Mouse (Mus musculus): ENCODE data around the gene Rai1. TPM values are rescaled to one million over a fixed set of nuclear protein-coding genes. Genes with fewer than 3 reads are reported as not detected.

Rai1 gene
- polyA plus RNA-seq, 1 experiment from 2014 or later, result 22.9 TPM

GRCm38 (mm10) chr11:60176182-60176974 is 71.6 kb downstream of the Rai1 start:
- Histone ChIP-seq H3K9me3 (ENCODE audit: control insufficient read depth, low read length) (no peaks in the 10 kb centered on the region), H3K36me3 (ENCODE audit: control insufficient read depth, insufficient read depth, low read length) (no peaks in the 10 kb centered on the region), H3K4me2 (ENCODE audit: low read depth, low read length) (peak overlapping the region; percentile 100), H3K27ac (ENCODE audit: low read length) (peak overlapping the region; percentile 89), H3K4me3 (ENCODE audit: low read length) (peak overlapping the region; percentile 67), H3K27me3 (ENCODE audit: control insufficient read depth, insufficient read depth, low read depth, low read length) (no peaks in the 10 kb centered on the region), H3K4me1 (replicated peaks; ENCODE audit: control insufficient read depth, insufficient read depth, low read length) (peaks cover 78% of the 10 kb centered on the region), H3K9ac (ENCODE audit: low read length) (peak overlapping the region; percentile 71)
- ATAC-seq (ENCODE audit: low read depth), result peak; percentile 48
- WGBS, result under 1% methylated on average over 68 of the region's 71 CpGs

- Histone ChIP-seq H3K27me3 (ENCODE audit: control insufficient read depth, insufficient read depth, low read depth, low read length) (no peaks in the 10 kb centered on the region), H3K36me3 (ENCODE audit: control insufficient read depth, insufficient read depth, low read length) (no peaks in the 10 kb centered on the region), H3K4me2 (ENCODE audit: low read depth, low read length) (peak overlapping the region; percentile 100), H3K27ac (ENCODE audit: low read length) (peak overlapping the region; percentile 89), H3K4me1 (replicated peaks; ENCODE audit: control insufficient read depth, insufficient read depth, low read length) (peaks cover 80% of the 10 kb centered on the region), H3K9ac (ENCODE audit: low read length) (peak overlapping the region; percentile 71), H3K9me3 (ENCODE audit: control insufficient read depth, low read length) (no peaks in the 10 kb centered on the region), H3K4me3 (ENCODE audit: low read length) (peak overlapping the region; percentile 67)
- ATAC-seq (ENCODE audit: low read depth), result peak; percentile 1; the same call in 1 of the 2 replicates
- 2% methylated on average over 42 of the region's 42 CpGs for whole genome bisulfite sequencing
Observed at GRCm38 (mm10) chr11:60176975-60177657, 72.3 kb downstream of the Rai1 start.

- 28% methylated on average over 6 of the region's 6 CpGs for WGBS
- no peak for ATAC-seq (ENCODE audit: low read depth)
- Histone ChIP-seq H3K27ac (ENCODE audit: low read length) (peak overlapping the region; percentile 89), H3K9ac (ENCODE audit: low read length) (0 out of 2 replicates have a peak overlapping the region, but pooled peaks have one; percentile 6), H3K9me3 (ENCODE audit: control insufficient read depth, low read length) (no peaks in the 10 kb centered on the region), H3K4me2 (ENCODE audit: low read depth, low read length) (no peak overlapping the region), H3K36me3 (ENCODE audit: control insufficient read depth, insufficient read depth, low read length) (no peaks in the 10 kb centered on the region), H3K4me3 (ENCODE audit: low read length) (no peak overlapping the region), H3K27me3 (ENCODE audit: control insufficient read depth, insufficient read depth, low read depth, low read length) (no peaks in the 10 kb centered on the region), H3K4me1 (replicated peaks; ENCODE audit: control insufficient read depth, insufficient read depth, low read length) (peaks cover 79% of the 10 kb centered on the region)
Observed at GRCm38 (mm10) chr11:60178005-60178404, 73.2 kb downstream of the Rai1 start.

GRCm38 (mm10) chr11:60178506-60178905 is 73.7 kb downstream of the Rai1 start:
- H3K27me3 ChIP-seq (ENCODE audit: control insufficient read depth, insufficient read depth, low read depth, low read length), result no peaks in the 10 kb centered on the region
- no peaks in the 10 kb centered on the region for H3K9me3 ChIP-seq (ENCODE audit: control insufficient read depth, low read length)
- H3K4me1 ChIP-seq (replicated peaks; ENCODE audit: control insufficient read depth, insufficient read depth, low read length), result peaks cover 78% of the 10 kb centered on the region
- ATAC-seq (ENCODE audit: low read depth), result peak; percentile 27; the same call in 1 of the 2 replicates
- H3K9ac ChIP-seq (ENCODE audit: low read length), result no peak overlapping the region
- peak overlapping the region; percentile 89 for H3K27ac ChIP-seq (ENCODE audit: low read length)
- H3K4me2 ChIP-seq (ENCODE audit: low read depth, low read length), result no peak overlapping the region
- H3K36me3 ChIP-seq (ENCODE audit: control insufficient read depth, insufficient read depth, low read length), result no peaks in the 10 kb centered on the region
- no peak overlapping the region for H3K4me3 ChIP-seq (ENCODE audit: low read length)

GRCm38 (mm10) chr11:60182116-60182670 is 77.4 kb downstream of the Rai1 start:
- H3K9ac ChIP-seq (ENCODE audit: low read length), result no peak overlapping the region
- no peak overlapping the region for H3K4me3 ChIP-seq (ENCODE audit: low read length)
- no peak for ATAC-seq (ENCODE audit: low read depth)
- no peaks in the 10 kb centered on the region for H3K9me3 ChIP-seq (ENCODE audit: control insufficient read depth, low read length)
- peaks cover 75% of the 10 kb centered on the region for H3K4me1 ChIP-seq (replicated peaks; ENCODE audit: control insufficient read depth, insufficient read depth, low read length)
- WGBS, result 73% methylated on average over 12 of the region's 12 CpGs
- H3K4me2 ChIP-seq (ENCODE audit: low read depth, low read length), result no peak overlapping the region
- no peaks in the 10 kb centered on the region for H3K27me3 ChIP-seq (ENCODE audit: control insufficient read depth, insufficient read depth, low read depth, low read length)
- no peak overlapping the region for H3K27ac ChIP-seq (ENCODE audit: low read length)
- peaks cover 14% of the 10 kb centered on the region for H3K36me3 ChIP-seq (ENCODE audit: control insufficient read depth, insufficient read depth, low read length)

GRCm38 (mm10) chr11:60182741-60183140 is 77.9 kb downstream of the Rai1 start:
- WGBS, result 58% methylated on average over 2 of the region's 2 CpGs
- Histone ChIP-seq H3K4me3 (ENCODE audit: low read length) (no peak overlapping the region), H3K36me3 (ENCODE audit: control insufficient read depth, insufficient read depth, low read length) (peaks cover 20% of the 10 kb centered on the region), H3K9me3 (ENCODE audit: control insufficient read depth, low read length) (no peaks in the 10 kb centered on the region), H3K27me3 (ENCODE audit: control insufficient read depth, insufficient read depth, low read depth, low read length) (no peaks in the 10 kb centered on the region), H3K9ac (ENCODE audit: low read length) (no peak overlapping the region), H3K4me1 (replicated peaks; ENCODE audit: control insufficient read depth, insufficient read depth, low read length) (peaks cover 70% of the 10 kb centered on the region), H3K4me2 (ENCODE audit: low read depth, low read length) (no peak overlapping the region), H3K27ac (ENCODE audit: low read length) (no peak overlapping the region)
- ATAC-seq (ENCODE audit: low read depth), result no peak

GRCm38 (mm10) chr11:60184346-60185325 is 79.8 kb downstream of the Rai1 start:
- Histone ChIP-seq H3K27ac (ENCODE audit: low read length) (no peak overlapping the region), H3K4me1 (replicated peaks; ENCODE audit: control insufficient read depth, insufficient read depth, low read length) (peaks cover 55% of the 10 kb centered on the region), H3K9me3 (ENCODE audit: control insufficient read depth, low read length) (no peaks in the 10 kb centered on the region), H3K27me3 (ENCODE audit: control insufficient read depth, insufficient read depth, low read depth, low read length) (no peaks in the 10 kb centered on the region), H3K36me3 (ENCODE audit: control insufficient read depth, insufficient read depth, low read length) (peaks cover 28% of the 10 kb centered on the region), H3K9ac (ENCODE audit: low read length) (no peak overlapping the region), H3K4me3 (ENCODE audit: low read length) (no peak overlapping the region), H3K4me2 (ENCODE audit: low read depth, low read length) (no peak overlapping the region)
- ATAC-seq (ENCODE audit: low read depth), result no peak
- 41% methylated on average over 22 of the region's 22 CpGs for WGBS

GRCm38 (mm10) chr11:60185396-60186231 is 80.8 kb downstream of the Rai1 start:
- H3K27ac ChIP-seq (ENCODE audit: low read length), result no peak overlapping the region
- ATAC-seq (ENCODE audit: low read depth), result peak; percentile 37

More at GRCm38 (mm10) chr11:60185396-60186231, 80.8 kb downstream of the Rai1 start:
- Histone ChIP-seq H3K9me3 (ENCODE audit: control insufficient read depth, low read length) (no peaks in the 10 kb centered on the region), H3K4me3 (ENCODE audit: low read length) (no peak overlapping the region), H3K36me3 (ENCODE audit: control insufficient read depth, insufficient read depth, low read length) (peaks cover 28% of the 10 kb centered on the region), H3K4me2 (ENCODE audit: low read depth, low read length) (no peak overlapping the region), H3K27me3 (ENCODE audit: control insufficient read depth, insufficient read depth, low read depth, low read length) (no peaks in the 10 kb centered on the region), H3K4me1 (replicated peaks; ENCODE audit: control insufficient read depth, insufficient read depth, low read length) (peaks cover 50% of the 10 kb centered on the region), H3K9ac (ENCODE audit: low read length) (no peak overlapping the region)
- WGBS, result 57% methylated on average over 20 of the region's 20 CpGs
